Mouse (Mus musculus) cortical plate, adult 2 months (tissue): Measurements from ENCODE around the gene Ebf1.

Source experiments
- CTCF ChIP-seq: fragments of 200-500 bp; IDR thresholded peaks from 2 replicates; pipeline ENCODE4 v1.5.1; 2011; ENCODE audit warnings: mild to moderate bottlenecking, control low read depth, low read length; ENCODE audit not compliant: insufficient read depth; ENCODE audit errors: extremely low read depth
- POLR2A ChIP-seq: fragments of 200-500 bp; IDR thresholded peaks from 2 replicates; pipeline ENCODE4 v1.6.1; 2011; ENCODE audit warnings: mild to moderate bottlenecking, low read length, control low read depth; ENCODE audit not compliant: insufficient read depth; ENCODE audit errors: extremely low read depth

DNA sequence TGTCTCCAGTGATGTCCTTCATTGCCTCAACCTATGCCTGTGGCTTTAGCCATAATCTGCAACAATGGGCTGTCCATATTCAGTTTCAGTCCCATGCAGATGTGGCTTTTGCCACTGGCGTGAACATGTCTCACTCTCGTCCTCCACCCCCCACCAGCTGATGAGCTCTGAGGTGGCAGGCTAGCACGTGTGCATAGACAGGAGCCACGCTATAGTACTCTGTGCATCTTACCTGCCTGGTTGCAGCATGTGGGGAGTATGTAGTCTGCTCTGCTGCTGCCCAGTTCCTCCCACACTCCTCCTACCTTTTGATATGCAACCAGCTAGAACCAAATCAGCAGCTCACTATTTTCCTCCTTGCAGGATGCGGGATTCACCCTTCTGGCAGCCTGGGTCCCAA lies 408.9 kb downstream of the Ebf1 start:
- no peak for TF ChIP-seq CTCF
- no peak for TF ChIP-seq POLR2A
